Comparison of ENCODE assay signal across 9 mouse cellular contexts in the genomic region with DNA sequence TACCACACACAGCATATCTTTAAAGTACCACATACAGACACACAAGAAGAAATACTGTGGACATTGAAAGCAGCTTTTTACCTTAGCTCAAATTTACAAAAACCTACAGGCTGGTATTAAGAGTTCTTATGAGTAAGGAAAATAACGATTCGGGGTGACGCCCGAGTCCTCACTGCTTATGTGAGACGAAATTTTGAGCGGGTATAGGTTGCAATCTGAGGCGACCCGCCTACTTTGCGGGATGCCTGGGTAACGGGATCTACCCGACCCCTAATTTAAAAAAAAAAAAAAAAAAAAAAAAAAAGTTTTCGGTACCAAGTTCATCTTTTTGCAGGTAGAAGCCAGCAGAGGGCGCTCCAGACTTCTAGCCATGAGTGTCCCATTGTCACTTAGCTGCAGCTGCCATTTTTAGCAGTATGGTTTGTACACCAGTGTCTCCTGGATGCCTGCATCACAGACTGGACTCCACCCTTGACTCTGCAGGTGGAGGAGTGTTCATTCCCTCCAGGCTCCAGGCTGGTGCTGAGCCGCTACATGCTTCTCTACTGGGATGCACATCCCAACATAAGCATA. TPM values are rescaled to one million over a fixed set of nuclear protein-coding genes. Genes with fewer than 3 reads are reported as not detected.
DNase-seq lines count a peak whose midpoint lies in the region; ATAC-seq lines count a peak whose summit lies in the region.
"Had no signal": no experiment of that assay in that cellular context is flagged by ENCODE, and none has a peak within 500 bp of the region (broad histone marks: within the 10 kb centered on the region; RNA-seq: fewer than 3 reads in every experiment).

No protein-coding gene starts in this region.

- no peaks in the 10 kb centered on the region for H3K27me3 ChIP-seq in midbrain, embryonic 10.5 days (ENCODE audit: low read depth, poor library complexity, severe bottlenecking)
- no peaks in the 10 kb centered on the region for H3K27me3 ChIP-seq in midbrain, embryonic 15.5 days (replicated peaks)
- no peaks in the 10 kb centered on the region for H3K27me3 ChIP-seq in heart, embryonic 14.5 days (ENCODE audit: control insufficient read depth, insufficient read depth, low read length)
- H3K27me3 ChIP-seq: embryonic facial prominence, embryonic 15.5 days had no signal

- peak; percentile 64 for DNase-seq in midbrain, embryonic 10.5 days (ENCODE audit: low spot score)
- DNase-seq in adrenal gland, adult (ENCODE audit: inconsistent age in 2 of 2, low spot score in 1 of 2) = peak; percentile 76 to 88
- peak; percentile 83 for DNase-seq in embryo, embryonic 10 days (ENCODE audit: low spot score)
- DNase-seq in layer of hippocampus, adult 11-12 months (ENCODE audit: low spot score) = peak; percentile 75
- peak; percentile 93 for DNase-seq in lung, postnatal 36 days
- DNase-seq in spleen, postnatal 36 days (ENCODE audit: low spot score in 2 of 2) = peak; percentile 67 to 77

- no peak overlapping the region for H3K4me2 ChIP-seq in midbrain, embryonic 15.5 days
- peak overlapping the region; percentile 48 for H3K4me2 ChIP-seq in heart, embryonic 14.5 days (ENCODE audit: low read length)
- H3K4me2 ChIP-seq: embryonic facial prominence, embryonic 15.5 days had no signal

- no peaks in the 10 kb centered on the region for H3K4me1 ChIP-seq in midbrain, embryonic 10.5 days
- no peaks in the 10 kb centered on the region for H3K4me1 ChIP-seq in midbrain, embryonic 15.5 days
- peaks cover 8 to 17% of the 10 kb centered on the region in 2 experiments; a peak in 3 of 4 replicates for H3K4me1 ChIP-seq in heart, embryonic 14.5 days (ENCODE audit: control insufficient read depth in 2 of 2, insufficient read depth in 2 of 2, low read length in 2 of 2)
- H3K4me1 ChIP-seq: embryonic facial prominence, embryonic 15.5 days had no signal

- 24% methylated on average over 14 of the region's 14 CpGs for WGBS in midbrain, embryonic 10.5 days
- 28% methylated on average over 14 of the region's 14 CpGs for WGBS in midbrain, embryonic 15.5 days
- 21% methylated on average over 14 of the region's 14 CpGs for WGBS in heart, embryonic 14.5 days

- H3K9ac ChIP-seq in midbrain, embryonic 15.5 days = no peak overlapping the region
- no peak overlapping the region for H3K9ac ChIP-seq in heart, embryonic 14.5 days (ENCODE audit: low read length)
- H3K9ac ChIP-seq: embryonic facial prominence, embryonic 15.5 days had no signal

- H3K27ac ChIP-seq in midbrain, embryonic 10.5 days (replicated peaks) = no peak overlapping the region
- no peak overlapping the region for H3K27ac ChIP-seq in midbrain, embryonic 15.5 days
- peak overlapping the region in 1 of 2 experiments; percentile 41; a peak in 1 of 4 replicates for H3K27ac ChIP-seq in heart, embryonic 14.5 days (replicated peaks in 1 of 2; ENCODE audit: control insufficient read depth in 1 of 2, insufficient read depth in 1 of 2, low read depth in 2 of 2, low read length in 2 of 2)
- H3K27ac ChIP-seq: embryonic facial prominence, embryonic 15.5 days had no signal

- no peak overlapping the region for H3K4me3 ChIP-seq in midbrain, embryonic 10.5 days
- no peak overlapping the region for H3K4me3 ChIP-seq in midbrain, embryonic 15.5 days
- H3K4me3 ChIP-seq in heart, embryonic 14.5 days (ENCODE audit: control insufficient read depth in 1 of 2, insufficient read depth in 1 of 2, low read depth in 1 of 2, low read length in 2 of 2) = no peak overlapping the region
- H3K4me3 ChIP-seq: embryonic facial prominence, embryonic 15.5 days had no signal

- H3K9me3 ChIP-seq in midbrain, embryonic 10.5 days (replicated peaks) = no peaks in the 10 kb centered on the region
- no peaks in the 10 kb centered on the region for H3K9me3 ChIP-seq in midbrain, embryonic 15.5 days
- H3K9me3 ChIP-seq in heart, embryonic 14.5 days (ENCODE audit: control insufficient read depth, low read length) = no peaks in the 10 kb centered on the region
- H3K9me3 ChIP-seq: embryonic facial prominence, embryonic 15.5 days had no signal

- no peaks in the 10 kb centered on the region for H3K36me3 ChIP-seq in midbrain, embryonic 10.5 days
- H3K36me3 ChIP-seq in midbrain, embryonic 15.5 days (replicated peaks) = no peaks in the 10 kb centered on the region
- no peaks in the 10 kb centered on the region for H3K36me3 ChIP-seq in heart, embryonic 14.5 days (ENCODE audit: control insufficient read depth, insufficient read depth, low read length)
- H3K36me3 ChIP-seq: embryonic facial prominence, embryonic 15.5 days had no signal

- no peak for ATAC-seq in midbrain, embryonic 15.5 days (replicated peaks)
- no peak for ATAC-seq in heart, embryonic 14.5 days (ENCODE audit: insufficient number of reproducible peaks, insufficient read depth, low FRiP score, low read depth)

RNA-seq across cellular contexts. Expression of a gene that starts 12.4 kb away (rescaled TPM):
- 287 and 301 TPM in 2 replicates for polyA plus RNA-seq in midbrain, embryonic 10.5 days (2016; fragmentation: Nextera tagmentation; extraction: Ambion mirVana)
- polyA plus RNA-seq in midbrain, embryonic 15.5 days (2015; fragmentation: Nextera tagmentation; extraction: Ambion mirVana) = 265 and 272 TPM in 2 replicates
- polyA plus RNA-seq in heart, embryonic 14.5 days (2014; fragmentation: Nextera tagmentation; extraction: Ambion mirVana) = 533 and 556 TPM in 2 replicates

RNA-seq across cellular contexts. Expression of a gene that starts 36.1 kb away (rescaled TPM):
- polyA plus RNA-seq in midbrain, embryonic 10.5 days (2016; fragmentation: Nextera tagmentation; extraction: Ambion mirVana) = 13.9 and 16.4 TPM in 2 replicates
- 52.3 and 54.4 TPM in 2 replicates for polyA plus RNA-seq in midbrain, embryonic 15.5 days (2015; fragmentation: Nextera tagmentation; extraction: Ambion mirVana)
- 41.0 and 47.1 TPM in 2 replicates for polyA plus RNA-seq in heart, embryonic 14.5 days (2014; fragmentation: Nextera tagmentation; extraction: Ambion mirVana)
